Mouse (Mus musculus) megakaryocyte-erythroid progenitor cell, adult 5-6 weeks (primary cell): ENCODE data around the gene Arglu1. TPM values are rescaled to one million over a fixed set of nuclear protein-coding genes. Genes with fewer than 3 reads are reported as not detected.

ENCODE experiments used
- ATAC-seq: replicated peaks from 2 replicates; pipeline ENCODE4 v1.8.0; 2016; ENCODE audit warnings: mild to moderate bottlenecking, inconsistent platforms; ENCODE audit not compliant: severe bottlenecking, poor library complexity, low FRiP score, low TSS enrichment
- total RNA-seq, 2 experiments: library from RNA; stranded (forward) in 1 of 2; stranded (reverse) in 1 of 2; fragments of 200-1000, 215-1000 nt in 1 of 2; fragments of >200 nt in 1 of 2; fragmentation: Nextera tagmentation in 1 of 2; gene quantifications; 2 replicates each; pipeline ENCODE4 v1.2.3; 2014 to 2017

The Arglu1 gene
- total RNA-seq (2014; fragmentation: Nextera tagmentation) (98.0 and 112 TPM in 2 replicates), total RNA-seq (2017) (90.1 and 128 TPM in 2 replicates)

DNA sequence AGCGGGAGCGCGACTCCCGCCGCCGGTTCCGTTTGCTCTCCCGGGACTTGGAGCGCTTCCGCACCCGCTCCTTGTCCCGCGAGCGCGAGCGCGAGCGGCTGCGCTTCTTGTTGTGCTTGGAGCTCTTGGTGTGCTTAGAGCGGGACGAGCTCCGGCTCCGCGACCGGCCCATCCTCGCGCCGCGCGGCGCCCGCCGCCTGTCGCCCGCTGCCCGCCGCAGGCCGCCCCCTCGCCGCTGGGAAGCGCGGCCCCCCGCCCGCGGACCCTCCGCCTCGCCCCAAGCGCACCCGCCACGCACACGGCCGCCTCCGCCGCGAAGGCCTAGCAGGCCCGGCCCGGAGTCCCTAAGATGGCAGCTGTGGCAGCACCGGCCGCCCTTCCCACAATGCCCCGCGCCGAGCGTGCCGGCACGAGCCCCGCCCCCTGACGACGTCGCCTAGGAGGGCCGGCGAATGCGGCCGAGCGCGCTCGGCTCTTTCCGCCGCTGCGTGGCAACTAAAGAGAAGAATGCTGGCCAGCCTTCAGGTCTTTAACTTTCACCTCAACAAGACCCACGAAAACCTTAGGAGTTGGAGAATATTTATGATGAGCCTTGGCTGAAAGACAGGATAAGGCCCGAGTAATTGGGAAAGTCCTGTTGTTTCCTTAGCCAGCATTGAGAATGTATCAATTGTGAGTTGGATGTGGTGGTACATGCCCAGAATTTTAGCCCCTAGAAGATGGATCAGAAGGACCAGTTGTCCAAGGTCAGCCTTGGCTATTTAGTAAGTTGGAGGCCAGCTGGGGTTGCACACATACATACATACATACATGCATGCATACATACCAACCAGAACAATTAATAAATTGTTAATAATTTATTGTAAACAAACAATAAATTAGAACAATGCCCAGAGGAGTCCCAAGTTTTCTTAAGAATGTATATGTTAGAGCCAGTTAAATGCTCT, at the start of gene Arglu1:
TSS of gene Arglu1 (minus strand) at position 376 of the 947 bp plus-strand sequence.
- peak; percentile 85 for ATAC-seq

DNA sequence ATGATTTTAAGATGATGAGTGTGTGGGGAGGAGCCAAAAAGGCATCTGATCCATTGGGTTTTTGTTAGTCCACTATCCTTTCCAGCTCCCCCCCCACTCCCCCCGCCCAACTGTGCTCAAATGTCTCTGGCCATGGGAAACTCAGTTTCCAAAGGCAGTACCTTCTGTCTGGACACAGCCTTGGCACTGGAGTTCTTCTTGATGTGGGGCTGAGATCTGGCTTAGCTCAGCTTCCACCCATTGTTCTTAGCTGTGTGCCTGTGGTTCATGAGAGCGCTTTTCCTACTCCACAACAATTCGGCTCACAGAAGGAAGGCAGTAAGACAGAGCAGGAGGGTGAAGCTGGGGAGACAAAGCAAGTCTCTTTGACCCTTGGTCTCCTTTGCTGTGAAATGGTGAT, 47.0 kb upstream of the Arglu1 start:
- no peak for ATAC-seq

DNA sequence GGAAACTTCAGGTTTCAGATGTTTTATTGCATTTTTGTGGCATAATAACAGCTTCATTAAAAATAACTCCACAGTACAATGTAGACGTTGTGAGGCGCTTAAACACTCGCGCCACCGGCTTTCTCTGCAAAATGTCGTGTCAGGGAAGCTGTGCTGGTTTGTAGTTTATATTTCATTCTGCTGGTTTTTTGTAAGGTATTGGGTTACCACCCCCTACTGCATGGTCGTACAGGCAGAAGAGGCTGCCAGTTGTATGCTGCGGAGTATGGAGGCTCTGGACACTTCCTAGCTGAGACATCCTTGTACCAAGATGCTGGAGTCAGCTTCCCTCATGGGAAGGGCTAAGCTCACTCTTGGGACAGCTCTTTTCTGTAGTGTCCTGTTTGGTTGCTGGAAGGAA, 46.5 kb upstream of the Arglu1 start:
- no peak for ATAC-seq

DNA sequence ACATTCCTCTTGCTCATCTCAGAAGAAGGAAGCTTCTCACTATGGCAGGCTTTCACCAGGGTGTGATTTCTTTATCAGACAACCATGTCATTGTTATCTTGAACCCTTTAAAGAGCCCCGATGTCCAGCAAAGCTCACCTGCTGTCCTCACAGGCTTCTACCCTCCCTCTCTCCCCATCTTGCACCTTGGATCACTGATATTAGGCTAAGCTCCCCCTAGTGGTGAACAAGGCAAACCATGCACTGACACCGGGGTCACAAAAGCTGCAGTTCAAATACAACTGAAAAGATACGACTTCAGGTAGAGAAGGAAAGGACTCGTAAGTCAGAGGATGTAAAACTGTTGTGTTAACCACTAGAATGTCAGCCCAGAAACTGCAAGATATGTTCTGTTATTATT, 43.5 kb upstream of the Arglu1 start:
- ATAC-seq = peak; percentile 61; the same call in 1 of the 2 replicates

DNA sequence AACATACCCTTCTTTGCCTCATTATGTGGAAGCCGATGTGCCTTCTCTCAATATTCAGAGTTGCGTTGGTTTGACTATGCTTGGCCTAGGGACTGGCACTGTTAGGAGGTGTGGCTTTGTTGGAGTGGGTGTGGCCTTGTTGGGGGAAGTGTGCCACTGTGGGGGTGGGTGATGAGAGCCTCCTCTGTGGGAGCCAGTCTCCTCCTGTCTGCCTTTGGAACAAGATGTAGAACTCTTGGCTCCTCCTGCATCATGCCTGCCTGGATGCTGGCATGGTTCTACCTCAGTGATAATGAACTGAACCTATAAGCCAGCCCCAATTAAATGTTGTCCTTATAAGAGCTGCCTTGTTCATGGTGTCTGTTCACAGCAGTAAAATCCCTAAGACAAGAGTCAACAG, 38.3 kb upstream of the Arglu1 start:
- no peak for ATAC-seq

DNA sequence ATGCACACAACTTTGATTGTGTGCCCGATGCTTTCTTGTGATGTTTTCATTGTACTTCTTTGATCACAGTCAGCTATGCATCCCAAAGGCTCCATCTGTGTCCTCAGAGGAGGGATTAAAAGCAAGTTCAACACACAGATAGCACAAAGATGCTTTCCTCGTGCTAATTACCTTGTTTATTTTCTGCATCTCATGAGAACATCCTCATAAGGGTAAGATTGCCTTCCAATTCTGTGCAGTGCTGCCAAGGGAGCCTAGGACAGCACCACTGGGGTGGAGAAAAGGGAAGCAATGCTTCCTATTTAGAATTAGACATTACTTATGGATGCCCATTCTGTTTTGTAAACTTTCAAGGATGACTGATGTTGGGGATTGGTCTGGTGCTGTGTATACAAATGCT, 36.2 kb upstream of the Arglu1 start:
- ATAC-seq = no peak

DNA sequence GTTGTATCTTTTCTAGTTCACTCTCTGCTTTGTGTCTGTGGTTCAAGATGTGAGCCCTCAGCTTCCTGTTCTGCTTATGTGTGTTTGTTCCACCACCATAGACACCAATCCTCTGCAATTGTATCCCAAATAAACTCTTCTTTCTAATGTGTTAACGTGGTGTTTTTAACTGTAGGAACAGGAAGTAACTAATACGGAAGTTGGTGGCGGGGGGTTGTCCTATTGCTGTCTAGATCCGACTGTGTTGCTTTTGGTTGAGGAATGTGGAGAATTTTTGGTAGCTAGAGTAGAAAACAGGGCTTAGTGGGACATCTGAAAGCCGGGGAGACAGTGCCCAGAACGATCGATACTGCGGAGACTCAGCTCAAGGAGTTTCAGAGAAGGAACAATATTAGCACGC, 14.5 kb upstream of the Arglu1 start:
- no peak for ATAC-seq

DNA sequence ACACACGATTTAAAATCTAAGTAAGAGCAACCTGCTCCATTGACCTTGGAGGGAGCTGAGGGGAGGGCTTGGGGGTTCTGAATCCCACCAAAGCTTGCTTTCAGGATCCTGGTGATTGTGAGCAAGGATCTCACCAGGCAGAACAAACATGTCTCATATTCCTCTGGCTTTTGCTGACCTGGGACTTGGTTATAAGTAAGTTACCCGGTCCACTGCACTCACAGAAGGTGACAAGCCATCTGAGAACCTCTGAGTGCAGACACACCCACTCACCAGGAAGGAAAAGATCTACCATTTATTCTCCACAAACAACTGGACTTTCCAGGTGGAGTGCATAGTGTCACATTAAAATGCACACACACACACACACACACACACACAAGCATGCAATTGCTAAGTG, 13.3 kb upstream of the Arglu1 start:
- no peak for ATAC-seq

DNA sequence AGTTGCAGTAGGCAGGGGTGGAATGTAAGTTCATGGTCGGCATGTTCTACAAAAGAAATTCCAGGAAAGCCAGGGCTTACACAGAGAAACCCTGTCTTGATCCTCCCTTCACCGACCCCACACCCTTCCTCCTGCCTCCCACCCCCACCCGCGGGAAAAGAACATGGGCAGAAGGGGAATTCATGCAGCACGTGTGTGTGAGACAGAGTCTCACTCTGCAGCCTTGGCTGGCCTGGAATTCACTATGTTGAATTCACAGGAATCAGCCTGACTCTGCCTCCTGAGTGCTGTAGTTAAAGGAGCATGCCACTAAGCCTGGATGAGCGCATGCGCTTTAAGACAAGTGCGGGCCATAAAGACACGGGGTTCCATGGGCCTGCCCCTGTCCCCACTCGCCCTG, 10.5 kb upstream of the Arglu1 start:
- no peak for ATAC-seq

DNA sequence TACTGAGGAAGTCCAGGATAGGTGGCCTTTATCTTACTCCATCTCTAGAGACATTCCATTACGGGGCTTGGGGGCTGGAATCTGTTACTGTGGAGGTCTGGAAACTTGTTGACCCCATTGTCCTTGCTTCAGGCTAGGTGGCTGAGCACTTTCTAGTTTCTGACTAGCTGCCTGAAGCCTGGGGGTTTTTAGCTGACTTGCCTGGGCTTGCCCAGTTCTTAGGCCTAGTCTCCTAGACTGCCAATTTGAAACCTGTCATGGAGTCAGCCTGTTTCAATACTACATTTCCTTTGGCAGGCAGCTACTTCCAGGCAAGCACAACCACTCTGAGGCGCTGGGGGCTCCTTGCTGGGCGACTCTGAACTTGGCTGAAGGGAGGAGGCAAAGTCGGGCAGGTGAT, 9.9 kb upstream of the Arglu1 start:
- ATAC-seq = no peak

DNA sequence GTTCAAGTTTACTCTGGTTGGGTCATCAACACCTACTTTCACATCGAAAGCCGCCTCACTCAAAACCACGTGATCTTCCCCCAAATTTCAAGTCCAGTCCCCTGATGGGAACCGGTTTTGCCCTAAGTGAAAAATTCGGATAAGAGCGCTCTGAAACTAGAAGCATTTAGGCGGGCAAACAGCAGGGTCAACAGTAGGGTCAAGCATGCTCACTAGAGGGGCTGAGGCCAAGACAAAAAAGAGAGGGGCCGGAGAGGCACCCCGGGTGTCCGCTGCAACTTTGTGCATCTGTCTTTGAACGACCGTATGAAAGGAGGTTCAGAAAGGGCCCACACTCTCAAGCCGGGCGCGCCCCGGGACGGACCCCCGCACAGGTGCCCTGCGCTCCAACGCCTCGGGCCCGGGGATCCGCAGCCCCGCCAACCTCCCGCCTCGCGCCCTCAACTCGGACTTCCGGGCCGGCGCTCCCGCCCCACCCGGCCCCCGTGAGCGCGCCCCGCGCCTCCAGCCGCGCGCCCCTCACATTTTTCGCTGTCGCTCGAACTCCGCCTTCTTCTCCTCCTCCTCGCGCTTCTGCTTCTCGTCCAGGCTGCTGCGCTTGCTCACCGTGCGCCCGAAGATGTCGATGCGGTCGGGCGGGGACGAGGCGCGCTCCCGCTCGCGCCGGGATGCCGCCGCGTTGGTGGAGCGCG, 721 bp downstream of the Arglu1 start:
- ATAC-seq = peak; percentile 31; the same call in 1 of the 2 replicates

DNA sequence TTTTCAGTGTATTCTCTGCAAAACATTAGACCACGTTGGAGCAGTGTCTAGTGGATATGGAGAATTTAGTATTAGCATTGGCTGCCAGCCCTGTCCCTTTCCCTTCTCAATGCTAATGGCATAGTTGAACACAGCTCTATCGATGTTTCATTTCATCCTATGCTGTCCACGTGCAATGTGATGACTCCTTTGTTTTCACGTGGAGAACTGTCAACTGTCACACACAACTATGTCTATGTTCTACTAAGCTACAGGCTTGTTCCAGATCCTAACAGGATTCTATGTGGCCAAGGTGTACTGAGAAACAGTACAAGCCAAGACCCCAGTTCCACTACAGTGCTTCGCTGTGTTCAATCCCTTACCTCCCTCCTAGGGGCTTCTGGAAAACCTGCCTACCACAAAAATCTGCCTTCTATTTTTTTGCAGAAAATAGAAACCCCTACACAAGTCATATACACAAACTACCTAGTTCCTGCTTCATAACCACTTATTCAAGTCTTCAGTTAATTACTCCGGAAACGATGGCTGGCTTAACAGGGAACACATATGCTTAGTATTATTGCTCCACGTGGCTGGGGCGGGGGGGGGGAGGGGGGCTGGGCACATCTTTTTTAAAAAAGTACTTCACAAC, 1.4 kb downstream of the Arglu1 start:
- no peak for ATAC-seq

DNA sequence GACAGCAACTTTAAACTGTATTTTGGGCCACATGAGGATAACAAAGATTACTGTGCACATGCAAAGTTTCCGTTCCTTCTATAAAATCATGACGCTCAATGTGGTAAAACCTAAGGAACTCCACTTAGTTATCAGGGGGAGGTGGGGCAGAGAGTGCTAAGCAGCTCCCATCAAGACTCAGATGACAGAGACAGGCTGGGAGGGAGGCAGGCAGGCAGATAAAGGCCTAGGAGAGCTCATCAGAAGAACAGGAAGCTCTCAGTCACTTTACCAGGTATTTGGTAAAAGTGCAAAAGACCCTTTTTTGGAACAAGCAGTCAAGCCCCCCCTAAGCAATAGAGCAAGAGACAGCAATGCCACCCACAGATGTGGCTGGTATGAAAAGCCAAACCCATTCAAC, 4.8 kb downstream of the Arglu1 start:
- peak; percentile 56 for ATAC-seq

DNA sequence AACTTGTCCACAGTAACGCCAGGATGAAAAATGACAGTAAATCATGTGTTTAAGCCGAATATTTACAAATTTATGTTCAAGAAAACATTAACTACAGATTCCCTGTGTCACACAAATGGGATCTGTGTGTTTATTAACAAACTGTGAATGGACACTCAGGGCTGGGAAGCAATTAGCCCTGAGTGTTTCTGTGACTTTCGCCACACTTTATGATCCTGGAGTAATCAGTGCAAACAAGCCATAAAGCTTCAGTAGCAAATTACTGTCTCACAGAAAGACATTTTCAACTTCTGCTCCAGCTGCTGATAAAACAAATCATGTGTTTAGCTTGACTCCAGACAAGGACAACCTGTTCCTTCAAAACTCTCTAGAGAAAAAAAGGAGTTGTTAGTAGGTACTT, 7.6 kb downstream of the Arglu1 start:
- ATAC-seq = no peak

DNA sequence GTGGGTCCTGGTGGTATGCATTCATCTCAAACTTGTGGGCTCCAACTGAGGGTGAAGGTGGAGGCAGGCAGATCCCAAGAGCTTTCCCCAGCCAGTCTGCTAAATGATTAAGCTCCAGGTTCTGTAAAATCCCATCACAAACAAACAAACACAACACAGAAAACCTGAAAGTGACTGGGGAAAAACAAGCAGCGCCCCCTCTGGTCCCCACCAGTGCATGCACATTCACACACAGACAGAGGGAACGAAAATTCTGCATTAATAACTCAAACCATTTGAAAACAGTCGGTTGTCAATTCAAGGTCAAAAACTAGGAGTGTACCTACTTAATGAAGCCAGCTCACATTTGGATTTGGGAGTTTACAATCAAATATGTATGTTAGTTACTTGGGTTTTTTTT, 12.1 kb downstream of the Arglu1 start:
- ATAC-seq = 0 out of 2 replicates have a peak, but pooled peaks have one; percentile 57

DNA sequence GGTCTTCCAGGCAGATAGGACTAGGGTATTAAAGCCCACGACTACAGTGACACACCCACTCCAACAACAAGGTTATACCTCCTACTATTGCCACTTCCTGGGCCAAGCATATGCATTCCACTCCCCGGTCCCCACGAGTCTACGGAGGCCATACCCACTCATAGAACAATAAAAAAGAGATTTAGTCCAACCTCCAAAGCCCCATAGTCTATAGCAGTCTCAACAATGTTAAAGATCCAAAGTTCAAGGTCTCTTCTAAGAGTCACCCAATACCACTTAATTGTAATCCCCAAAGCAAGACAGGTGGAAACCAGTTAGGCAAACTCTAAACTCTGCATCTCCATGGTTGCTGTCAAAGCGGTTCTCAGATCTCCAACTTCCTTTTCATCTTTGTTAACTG, 15.5 kb downstream of the Arglu1 start:
- no peak for ATAC-seq

DNA sequence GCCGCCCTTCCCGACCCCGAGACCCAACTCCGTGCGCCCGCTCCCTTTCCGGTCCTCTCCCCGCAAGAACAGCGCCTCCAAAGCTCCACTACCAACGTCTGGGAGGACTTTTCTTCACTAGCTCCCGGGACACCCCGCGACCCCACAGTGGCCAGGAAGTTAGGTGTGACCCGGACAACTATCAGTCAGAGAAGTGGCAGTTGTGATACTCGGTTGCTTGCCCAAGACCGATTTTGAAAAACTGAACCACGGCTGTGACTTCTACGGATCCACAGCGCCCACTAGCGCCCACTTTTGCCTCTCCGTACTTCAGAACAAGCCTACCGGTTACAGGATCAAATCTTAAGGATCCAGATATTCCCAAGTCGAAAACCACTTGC, 28.6 kb downstream of the Arglu1 start:
- ATAC-seq = peak; percentile 66

DNA sequence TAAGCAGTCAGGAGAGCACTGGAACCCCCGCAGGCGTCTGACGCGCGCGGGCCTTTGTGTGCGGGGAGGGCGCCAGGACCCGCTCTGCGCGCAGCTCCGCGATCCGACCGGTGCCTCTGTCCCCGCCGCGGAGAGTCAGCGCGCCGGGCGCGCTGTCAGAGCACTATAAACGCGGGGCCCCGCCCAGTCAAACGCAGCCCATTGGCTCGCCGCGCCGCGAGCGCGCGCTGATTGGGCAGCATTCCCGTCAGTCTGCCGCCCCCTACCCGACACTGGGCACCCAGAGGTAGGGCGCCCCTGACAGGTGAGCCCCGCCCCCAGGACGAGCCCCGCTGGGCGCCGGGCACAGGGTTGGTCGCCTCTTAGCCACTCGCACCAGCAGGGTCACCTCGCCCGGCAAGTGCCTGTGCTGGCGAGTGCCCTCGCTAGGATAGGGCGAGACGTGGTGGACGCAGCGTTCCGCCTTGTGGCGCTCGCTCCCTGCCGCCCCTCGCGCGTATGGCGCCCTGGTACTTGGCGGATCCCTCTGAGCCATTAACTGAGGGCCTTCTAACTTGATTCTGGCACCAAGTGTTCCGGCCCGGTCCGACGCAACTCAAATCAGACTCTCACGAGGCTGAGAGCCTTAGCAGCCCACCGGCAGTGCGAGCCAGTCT, 29.1 kb downstream of the Arglu1 start, which contains the start of gene Efnb2:
TSS of gene Efnb2 (minus strand) at position 140 of the 656 bp plus-strand sequence.
- ATAC-seq = peak; percentile 86

DNA sequence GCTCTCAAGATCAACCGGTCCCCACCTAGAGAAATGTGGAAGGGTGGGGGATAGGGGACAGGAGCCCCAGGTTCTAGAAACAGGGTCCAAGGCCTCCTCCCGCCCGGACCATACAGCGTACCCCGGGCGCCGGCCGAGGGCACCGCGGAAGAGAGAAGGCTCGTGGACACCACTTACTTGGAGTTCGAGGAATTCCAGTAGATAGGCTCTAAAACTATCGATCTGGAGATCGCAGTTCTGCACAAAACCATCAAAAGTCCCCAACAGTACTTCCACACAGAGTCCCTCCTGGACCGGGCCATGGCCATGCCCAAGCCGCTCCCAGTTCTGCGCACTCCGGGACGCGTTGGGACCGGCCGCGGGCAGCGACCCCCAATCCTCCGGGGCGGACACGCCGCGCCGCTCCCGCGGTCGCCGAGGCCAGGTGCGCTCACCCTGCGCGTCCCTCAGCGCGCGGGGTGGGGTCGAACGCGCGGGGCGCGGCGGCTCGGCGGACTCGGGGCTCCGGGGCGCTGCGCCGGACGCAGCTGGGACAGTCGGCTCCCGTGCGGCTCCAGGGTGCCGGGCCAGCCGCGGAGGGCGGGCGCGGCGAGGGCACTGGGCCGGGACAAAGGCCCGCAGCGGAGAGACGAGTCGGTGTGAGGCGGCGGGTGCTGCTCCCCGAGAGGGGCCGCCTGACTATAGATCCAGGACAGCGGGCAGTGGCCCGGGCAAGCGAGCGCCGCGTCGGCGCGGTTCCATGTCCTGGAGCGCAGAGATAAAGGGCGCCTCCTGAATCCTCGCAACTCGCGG, 29.8 kb downstream of the Arglu1 start:
- ATAC-seq = no peak
